Mouse (Mus musculus): ENCODE data around the gene Gde1. TPM values are rescaled to one million over a fixed set of nuclear protein-coding genes. Genes with fewer than 3 reads are reported as not detected.

Gde1 gene
- polyA plus RNA-seq, 1 experiment: 26.8 TPM

GRCm38 (mm10) chr7:118667773-118668172 is 37.8 kb downstream of the Gde1 start:
- TF ChIP-seq CTCF (IDR thresholded peaks at IDR 0.05; ENCODE audit: control insufficient read depth, insufficient read depth, low read length) (no peak), POLR2A (IDR thresholded peaks at IDR 0.05; ENCODE audit: borderline replicate concordance, control insufficient read depth, low read depth, low read length) (no peak)
- H3K4me3 ChIP-seq (replicated peaks; ENCODE audit: control insufficient read depth, low read depth, low read length): no peak overlapping the region
- 86% methylated on average over 2 of the region's 2 CpGs for WGBS
- H3K4me1 ChIP-seq (ENCODE audit: control insufficient read depth, insufficient read depth, low read length): no peaks in the 10 kb centered on the region
- H3K27ac ChIP-seq (ENCODE audit: control insufficient read depth, insufficient read depth, low read depth, low read length, poor library complexity): no peak overlapping the region

DNA sequence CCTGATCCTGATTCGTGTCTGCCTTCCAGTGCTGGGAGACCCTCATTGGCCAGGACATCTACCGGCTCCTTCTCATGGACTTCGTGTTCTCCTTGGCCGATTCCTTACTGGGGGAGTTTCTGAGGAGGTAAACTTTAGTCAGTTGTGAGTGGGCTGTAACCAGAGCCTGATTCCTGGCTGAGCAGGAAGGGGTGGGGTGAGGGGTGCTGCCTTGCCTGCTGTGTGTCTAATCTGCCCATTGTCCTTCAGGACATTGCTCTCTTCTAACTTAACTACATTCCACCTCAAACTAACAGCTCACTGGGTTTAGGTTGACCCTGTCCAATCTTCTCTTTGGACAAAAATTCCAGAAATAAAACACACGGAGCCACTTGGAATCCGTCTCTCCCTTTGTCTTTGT is 48.8 kb downstream of the Gde1 start:
- H3K27ac ChIP-seq (ENCODE audit: control insufficient read depth, insufficient read depth, low read depth, low read length, poor library complexity): no peak overlapping the region
- H3K4me3 ChIP-seq (replicated peaks; ENCODE audit: control insufficient read depth, low read depth, low read length): no peak overlapping the region
- no peaks in the 10 kb centered on the region for H3K4me1 ChIP-seq (ENCODE audit: control insufficient read depth, insufficient read depth, low read length)
- TF ChIP-seq CTCF (IDR thresholded peaks at IDR 0.05; ENCODE audit: control insufficient read depth, insufficient read depth, low read length) (no peak), POLR2A (IDR thresholded peaks at IDR 0.05; ENCODE audit: borderline replicate concordance, control insufficient read depth, low read depth, low read length) (no peak)
- WGBS: 50% methylated on average over 6 of the region's 6 CpGs

GRCm38 (mm10) chr7:118652572-118653295 is 52.8 kb downstream of the Gde1 start:
- H3K4me3 ChIP-seq (replicated peaks; ENCODE audit: control insufficient read depth, low read depth, low read length): no peak overlapping the region
- WGBS: 72% methylated on average over 6 of the region's 6 CpGs
- H3K27ac ChIP-seq (ENCODE audit: control insufficient read depth, insufficient read depth, low read depth, low read length, poor library complexity): no peak overlapping the region
- TF ChIP-seq CTCF (IDR thresholded peaks at IDR 0.05; ENCODE audit: control insufficient read depth, insufficient read depth, low read length) (no peak), POLR2A (IDR thresholded peaks at IDR 0.05; ENCODE audit: borderline replicate concordance, control insufficient read depth, low read depth, low read length) (no peak)
- no peaks in the 10 kb centered on the region for H3K4me1 ChIP-seq (ENCODE audit: control insufficient read depth, insufficient read depth, low read length)

GRCm38 (mm10) chr7:118650891-118651290 is 54.7 kb downstream of the Gde1 start:
- 61% methylated on average over 1 of the region's 1 CpGs for WGBS
- TF ChIP-seq CTCF (IDR thresholded peaks at IDR 0.05; ENCODE audit: control insufficient read depth, insufficient read depth, low read length): no peak
- TF ChIP-seq POLR2A (IDR thresholded peaks at IDR 0.05; ENCODE audit: borderline replicate concordance, control insufficient read depth, low read depth, low read length): no peak
- H3K4me3 ChIP-seq (replicated peaks; ENCODE audit: control insufficient read depth, low read depth, low read length): no peak overlapping the region
- H3K4me1 ChIP-seq (ENCODE audit: control insufficient read depth, insufficient read depth, low read length): no peaks in the 10 kb centered on the region
- H3K27ac ChIP-seq (ENCODE audit: control insufficient read depth, insufficient read depth, low read depth, low read length, poor library complexity): no peak overlapping the region

DNA sequence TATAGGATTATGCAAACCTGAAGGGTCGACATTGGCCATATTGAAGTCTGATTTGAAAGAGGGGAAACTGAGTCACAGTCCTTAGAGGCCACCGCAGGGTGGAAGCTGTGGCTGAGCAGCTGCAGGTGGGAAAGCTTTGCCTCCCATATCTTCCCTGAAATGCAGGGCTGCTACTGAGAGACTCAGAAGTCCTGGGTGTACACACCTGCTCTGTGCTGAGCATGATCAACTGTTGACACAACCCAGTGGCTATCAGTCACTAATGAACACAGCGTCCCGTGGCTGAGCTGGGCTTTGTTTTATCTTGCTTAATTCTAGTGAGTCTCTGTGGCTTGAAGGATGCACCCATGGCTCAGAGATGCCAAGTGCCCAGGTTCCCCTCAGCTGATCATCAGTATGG is 55.5 kb downstream of the Gde1 start:
- Histone ChIP-seq H3K27ac (ENCODE audit: control insufficient read depth, insufficient read depth, low read depth, low read length, poor library complexity) (no peak overlapping the region), H3K4me1 (ENCODE audit: control insufficient read depth, insufficient read depth, low read length) (no peaks in the 10 kb centered on the region), H3K4me3 (replicated peaks; ENCODE audit: control insufficient read depth, low read depth, low read length) (no peak overlapping the region)
- TF ChIP-seq CTCF (IDR thresholded peaks at IDR 0.05; ENCODE audit: control insufficient read depth, insufficient read depth, low read length): no peak
- TF ChIP-seq POLR2A (IDR thresholded peaks at IDR 0.05; ENCODE audit: borderline replicate concordance, control insufficient read depth, low read depth, low read length): no peak
- 80% methylated on average over 4 of the region's 4 CpGs for WGBS

DNA sequence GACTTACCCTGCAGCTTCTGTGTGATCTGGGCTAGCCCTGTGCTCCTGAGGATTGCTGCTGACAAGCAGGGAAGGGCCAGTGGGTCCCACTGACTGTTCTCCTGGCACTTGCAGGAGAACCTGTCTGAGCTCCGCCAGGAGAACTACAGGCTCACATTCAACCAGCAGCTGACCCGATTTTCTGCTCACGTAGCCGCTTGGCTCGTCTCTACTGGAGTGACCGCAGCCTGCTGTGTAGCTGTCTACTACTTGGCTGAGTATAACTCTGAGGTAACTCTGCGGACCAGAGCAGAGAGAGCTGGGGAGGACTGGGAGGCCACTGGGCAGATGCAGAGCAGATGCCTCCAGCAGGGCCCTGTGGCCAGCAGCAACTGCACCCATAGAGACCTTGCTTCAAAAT is 56.2 kb downstream of the Gde1 start:
- no peaks in the 10 kb centered on the region for H3K4me1 ChIP-seq (ENCODE audit: control insufficient read depth, insufficient read depth, low read length)
- H3K27ac ChIP-seq (ENCODE audit: control insufficient read depth, insufficient read depth, low read depth, low read length, poor library complexity): no peak overlapping the region
- 85% methylated on average over 7 of the region's 7 CpGs for WGBS
- H3K4me3 ChIP-seq (replicated peaks; ENCODE audit: control insufficient read depth, low read depth, low read length): no peak overlapping the region
- no peak for TF ChIP-seq POLR2A (IDR thresholded peaks at IDR 0.05; ENCODE audit: borderline replicate concordance, control insufficient read depth, low read depth, low read length)
- no peak for TF ChIP-seq CTCF (IDR thresholded peaks at IDR 0.05; ENCODE audit: control insufficient read depth, insufficient read depth, low read length)

GRCm38 (mm10) chr7:118646237-118646636 is 59.3 kb downstream of the Gde1 start:
- no peak overlapping the region for H3K27ac ChIP-seq (ENCODE audit: control insufficient read depth, insufficient read depth, low read depth, low read length, poor library complexity)
- no peak for TF ChIP-seq CTCF (IDR thresholded peaks at IDR 0.05; ENCODE audit: control insufficient read depth, insufficient read depth, low read length)
- no peak for TF ChIP-seq POLR2A (IDR thresholded peaks at IDR 0.05; ENCODE audit: borderline replicate concordance, control insufficient read depth, low read depth, low read length)
- 84% methylated on average over 1 of the region's 1 CpGs for WGBS
- no peak overlapping the region for H3K4me3 ChIP-seq (replicated peaks; ENCODE audit: control insufficient read depth, low read depth, low read length)
- no peaks in the 10 kb centered on the region for H3K4me1 ChIP-seq (ENCODE audit: control insufficient read depth, insufficient read depth, low read length)

Other genes starting within 250 kb of the Gde1 start
- 4.8 and 13.8 TPM in 2 replicates for gene Itpripl2, start 213.8 kb downstream of the Gde1 start, polyA plus RNA-seq (2011; ENCODE audit: insufficient read depth, insufficient read length, low replicate concordance, missing spikeins)
- gene Coq7, start 172.4 kb downstream of the Gde1 start, polyA plus RNA-seq (2011; ENCODE audit: insufficient read depth, insufficient read length, low replicate concordance, missing spikeins): 19.2 and 55.1 TPM in 2 replicates
- 0.36 and 0.55 TPM in 2 replicates for gene Tmc7, start 121.0 kb downstream of the Gde1 start, polyA plus RNA-seq (2011; ENCODE audit: insufficient read depth, insufficient read length, low replicate concordance, missing spikeins)
- not detected in 2 replicates for gene Tmc5, start 108.5 kb downstream of the Gde1 start, polyA plus RNA-seq (2011; ENCODE audit: insufficient read depth, insufficient read length, low replicate concordance, missing spikeins)
- 9.7 and 13.6 TPM in 2 replicates for gene Ccp110, start 6.8 kb upstream of the Gde1 start, polyA plus RNA-seq (2011; ENCODE audit: insufficient read depth, insufficient read length, low replicate concordance, missing spikeins)
- gene Vps35l, start 34.4 kb upstream of the Gde1 start, polyA plus RNA-seq (2011; ENCODE audit: insufficient read depth, insufficient read length, low replicate concordance, missing spikeins): 22.9 and 31.1 TPM in 2 replicates
- gene Iqck, start 150.0 kb upstream of the Gde1 start, polyA plus RNA-seq (2011; ENCODE audit: insufficient read depth, insufficient read length, low replicate concordance, missing spikeins): not detected in 2 replicates
- gene Knop1, start 150.5 kb upstream of the Gde1 start, polyA plus RNA-seq (2011; ENCODE audit: insufficient read depth, insufficient read length, low replicate concordance, missing spikeins): 11.1 and 34.6 TPM in 2 replicates

All from bone marrow, adult 2 months (tissue).